Comparison of ENCODE assay signal across 8 mouse cellular contexts in genomic region chr3:134629166-134630134, GRCm38 (mm10).
A peak's percentile ranks its signal among the peaks of the same experiment; 100 is the strongest.
DNase-seq lines count a peak whose midpoint lies in the region; ATAC-seq and TF ChIP-seq lines count a peak whose summit lies in the region.

No protein-coding gene starts in this region.

- H3K9ac ChIP-seq in intestine, embryonic 16.5 days (ENCODE audit: low read depth, low read length): no peak overlapping the region

- H3K4me1 ChIP-seq in intestine, embryonic 16.5 days (ENCODE audit: control insufficient read depth, insufficient read depth, low read length): peaks cover 6% of the 10 kb centered on the region; the same call in 1 of the 2 replicates
- H3K4me1 ChIP-seq in olfactory bulb, adult 2 months (ENCODE audit: control insufficient read depth, insufficient read depth, low read length): no peaks in the 10 kb centered on the region

- H3K27me3 ChIP-seq in intestine, embryonic 16.5 days (replicated peaks; ENCODE audit: control insufficient read depth, insufficient read depth, low read length): no peaks in the 10 kb centered on the region

- peak; percentile 67 for ATAC-seq in intestine, embryonic 16.5 days

- no peak for TF ChIP-seq POLR2A in olfactory bulb, adult 2 months (IDR thresholded peaks at IDR 0.05; ENCODE audit: insufficient read depth, low read depth, low read length)

- H3K4me3 ChIP-seq in intestine, embryonic 16.5 days (ENCODE audit: low read length): peak overlapping the region; percentile 16; the same call in 1 of the 2 replicates
- no peak overlapping the region for H3K4me3 ChIP-seq in olfactory bulb, adult 2 months (ENCODE audit: insufficient read depth, low read depth, low read length)

- peak; percentile 6 for DNase-seq in kidney, adult 18-20 months
- DNase-seq in kidney, adult 11 months: no peak
- DNase-seq in adrenal gland, postnatal 10 days: peak; percentile 51
- DNase-seq in forelimb bud, embryonic 11.5 days (ENCODE audit: low read depth, low spot score): peak; percentile 85
- DNase-seq in liver: peak; percentile 16
- DNase-seq in testis, postnatal 14 days (ENCODE audit: low spot score): no peak

- H3K9me3 ChIP-seq in intestine, embryonic 16.5 days (ENCODE audit: control insufficient read depth, low read length): no peaks in the 10 kb centered on the region

- H3K36me3 ChIP-seq in intestine, embryonic 16.5 days (ENCODE audit: control insufficient read depth, insufficient read depth, low read length): no peaks in the 10 kb centered on the region

- H3K27ac ChIP-seq in intestine, embryonic 16.5 days (ENCODE audit: low read length): no peak overlapping the region
- H3K27ac ChIP-seq in olfactory bulb, adult 2 months (ENCODE audit: insufficient read depth, low read depth, low read length): no peak overlapping the region

- 0 out of 2 replicates have a peak, but pooled peaks have one; percentile 29 for TF ChIP-seq CTCF in olfactory bulb, adult 2 months (IDR thresholded peaks at IDR 0.05; ENCODE audit: insufficient read depth, low read depth, low read length)

- peak overlapping the region; percentile 45 for H3K4me2 ChIP-seq in intestine, embryonic 16.5 days (ENCODE audit: low read depth, low read length)

- 15% methylated on average over 16 of the region's 16 CpGs for WGBS in intestine, embryonic 16.5 days
- 26% methylated on average over 16 of the region's 16 CpGs for WGBS in olfactory bulb, adult 2 months

Comparison
In these comparisons a context has a peak if more than half of its experiments do, and no peak if none do; other contexts are left out.
1. DNase-seq: peak in kidney, adult 18-20 months (single experiment), adrenal gland, postnatal 10 days (single experiment), forelimb bud, embryonic 11.5 days (single experiment) and liver (single experiment); none in kidney, adult 11 months (single experiment) and testis, postnatal 14 days (single experiment).